Mouse (Mus musculus) heart, embryonic 10.5 days (tissue): ENCODE measurements around the gene Nfic. TPM values are rescaled to one million over a fixed set of nuclear protein-coding genes. Genes with fewer than 3 reads are reported as not detected.

Experiments used
- DNase-seq: peaks from one replicate; pipeline ENCODE4 v3.0.0-alpha.2; 2017; ENCODE audit warnings: low spot score
- H3K27ac ChIP-seq: fragments of 300-500 bp; sonication (generic); 2 replicates; pipeline ENCODE4 v1.5.1; 2016; ENCODE audit warnings: mild to moderate bottlenecking
- H3K27me3 ChIP-seq: fragments of 300-500 bp; sonication (generic); 2 replicates; pipeline ENCODE4 v1.6.1; 2016; ENCODE audit warnings: mild to moderate bottlenecking; ENCODE audit not compliant: poor library complexity, insufficient read depth, severe bottlenecking
- H3K36me3 ChIP-seq: fragments of 300-500 bp; sonication (generic); 2 replicates; pipeline ENCODE4 v1.6.1; 2016; ENCODE audit warnings: mild to moderate bottlenecking, moderate library complexity
- H3K4me1 ChIP-seq: fragments of 300-500 bp; sonication (generic); 2 replicates; pipeline ENCODE4 v1.6.1; 2016; ENCODE audit warnings: mild to moderate bottlenecking
- H3K4me3 ChIP-seq: fragments of 300-500 bp; sonication (generic); 2 replicates; pipeline ENCODE4 v1.5.1; 2016; ENCODE audit warnings: mild to moderate bottlenecking, moderate library complexity
- H3K9me3 ChIP-seq: fragments of 300-500 bp; sonication (generic); 2 replicates; pipeline ENCODE4 v1.6.1; 2016; ENCODE audit warnings: mild to moderate bottlenecking, moderate library complexity
- WGBS: fragments of 180-500 bp; shearing (Covaris S2); methylation state at CpG from one replicate; pipeline ENCODE4 v1.1.7; 2016; 5-methylcytosine and 5-hydroxymethylcytosine counted together
- polyA plus RNA-seq: library from polyadenylated mRNA; unstranded; fragments of >200 nt; fragmentation: Nextera tagmentation; extraction: Ambion mirVana; gene quantifications from 2 replicates; pipeline ENCODE4 v1.2.1, GENCODE M21; 2016

Nfic gene
- polyA plus RNA-seq, 1 experiment from 2014 or later: 23.0 TPM

GRCm38 (mm10) chr10:81462917-81463316, 7.5 kb upstream of the Nfic start:
- Histone ChIP-seq H3K4me3 (no peak overlapping the region), H3K27me3 (peaks cover 98% of the 10 kb centered on the region), H3K27ac (no peak overlapping the region), H3K36me3 (no peaks in the 10 kb centered on the region), H3K9me3 (no peaks in the 10 kb centered on the region), H3K4me1 (peaks cover 21% of the 10 kb centered on the region)
- peak; percentile 70 for DNase-seq
- WGBS: 72% methylated on average over 7 of the region's 7 CpGs

DNA sequence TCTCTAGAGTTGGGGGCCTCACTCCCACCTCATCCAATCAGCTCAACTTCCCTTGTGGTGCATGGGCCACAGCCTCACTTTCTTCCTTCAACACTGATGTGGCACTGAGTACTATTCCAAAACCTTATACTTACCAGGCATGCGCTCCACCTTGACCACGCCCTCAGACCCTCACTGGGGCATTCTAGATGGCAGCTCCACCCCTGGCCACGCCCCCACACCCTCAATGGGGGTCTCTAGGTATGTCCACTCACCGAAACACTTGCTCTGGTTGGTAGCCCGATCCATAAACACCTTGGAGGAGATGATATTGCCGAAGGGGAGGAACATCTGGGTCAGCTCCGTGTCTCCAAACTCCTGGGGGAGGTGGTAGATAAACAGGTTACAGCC, 7.0 kb upstream of the Nfic start:
- H3K36me3 ChIP-seq: no peaks in the 10 kb centered on the region
- 39% methylated on average over 7 of the region's 7 CpGs for WGBS
- peak overlapping the region; percentile 12; the same call in 1 of the 2 replicates for H3K4me3 ChIP-seq
- DNase-seq: no peak
- H3K4me1 ChIP-seq: peaks cover 21% of the 10 kb centered on the region
- H3K27me3 ChIP-seq: peaks cover 98% of the 10 kb centered on the region
- no peaks in the 10 kb centered on the region for H3K9me3 ChIP-seq
- H3K27ac ChIP-seq: no peak overlapping the region

DNA sequence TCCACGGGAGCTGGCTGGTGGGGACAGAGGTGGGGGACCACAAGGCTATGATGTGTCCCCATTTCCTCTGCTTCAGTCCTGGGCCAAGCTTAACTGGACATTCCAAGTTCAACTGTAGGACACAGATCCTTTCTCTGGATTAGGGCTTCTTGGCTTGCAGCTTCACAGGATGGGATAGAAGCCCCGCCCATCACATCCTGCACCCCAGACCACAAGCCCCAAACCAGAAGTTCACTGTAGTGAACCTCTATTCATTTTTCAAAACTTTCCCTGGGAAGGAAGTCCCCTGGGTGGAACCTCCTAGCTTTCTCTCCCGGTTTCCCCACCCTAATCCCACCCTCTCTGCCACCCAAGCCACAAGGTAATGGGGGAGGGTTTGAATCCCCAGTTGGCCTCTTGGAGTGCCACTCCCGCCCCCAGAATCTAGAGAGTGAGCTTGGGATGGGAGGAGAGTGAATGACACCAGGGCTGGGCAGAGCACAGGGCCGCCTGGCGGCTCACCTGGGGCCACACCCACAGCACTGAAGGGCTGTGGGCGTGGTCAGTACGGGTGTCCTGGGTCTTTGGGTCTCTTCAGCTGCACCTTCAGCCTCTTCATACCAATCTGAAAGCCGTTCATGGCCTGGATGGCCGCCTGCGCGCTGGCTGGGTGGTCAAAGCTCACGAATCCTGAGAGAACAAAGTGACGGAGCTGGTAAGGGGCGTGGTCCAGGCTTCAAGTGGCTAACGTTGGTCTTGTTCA, 6.4 kb upstream of the Nfic start:
- peaks cover 21% of the 10 kb centered on the region for H3K4me1 ChIP-seq
- peaks cover 98% of the 10 kb centered on the region for H3K27me3 ChIP-seq
- H3K27ac ChIP-seq: no peak overlapping the region
- H3K4me3 ChIP-seq: peak overlapping the region; percentile 12; the same call in 1 of the 2 replicates
- no peaks in the 10 kb centered on the region for H3K36me3 ChIP-seq
- no peaks in the 10 kb centered on the region for H3K9me3 ChIP-seq
- peak; percentile 72 for DNase-seq
- 6% methylated on average over 16 of the region's 16 CpGs for WGBS

DNA sequence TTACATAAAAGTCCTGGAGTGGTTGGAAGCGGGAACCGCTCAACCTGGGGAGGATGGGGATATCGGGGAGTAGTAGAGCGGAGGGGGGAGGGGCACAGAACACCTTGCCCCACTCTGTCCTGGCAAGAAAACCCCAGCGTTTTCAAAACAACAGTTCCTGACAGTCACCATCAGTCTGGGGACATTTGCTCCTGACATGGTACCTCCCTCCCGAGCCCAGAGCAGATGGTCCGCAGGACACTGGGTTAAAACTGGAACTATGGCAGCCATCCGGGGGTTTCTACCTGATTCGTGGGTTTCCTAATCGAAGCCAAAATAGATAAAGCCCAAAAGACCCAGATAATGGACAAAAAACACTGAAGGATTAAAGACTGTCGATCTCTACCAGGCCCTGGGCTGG, 5.5 kb upstream of the Nfic start:
- H3K4me3 ChIP-seq: no peak overlapping the region
- peaks cover 98% of the 10 kb centered on the region for H3K27me3 ChIP-seq
- H3K27ac ChIP-seq: no peak overlapping the region
- WGBS: 36% methylated on average over 11 of the region's 11 CpGs
- no peaks in the 10 kb centered on the region for H3K9me3 ChIP-seq
- H3K36me3 ChIP-seq: no peaks in the 10 kb centered on the region
- H3K4me1 ChIP-seq: peaks cover 21% of the 10 kb centered on the region
- no peak for DNase-seq

DNA sequence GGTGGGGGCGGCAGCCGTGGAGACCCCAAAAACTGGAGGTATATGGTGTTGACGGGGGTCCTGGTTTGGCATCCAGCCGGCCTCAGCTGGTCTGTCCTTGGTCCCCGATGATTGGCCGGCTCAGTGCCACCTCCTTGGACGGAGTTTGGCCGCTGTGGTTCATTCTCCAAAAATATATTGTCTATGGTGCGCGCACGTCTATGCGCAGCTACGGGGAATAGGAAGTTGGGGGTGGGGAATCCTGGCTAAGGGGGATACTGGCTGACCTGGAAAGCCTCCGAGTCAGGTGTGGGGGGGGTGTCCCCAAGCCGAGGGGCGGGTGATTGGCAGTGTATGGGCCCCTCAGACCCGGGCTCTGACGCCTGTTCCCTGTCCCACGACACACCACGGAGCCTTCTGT, 5.0 kb upstream of the Nfic start:
- no peaks in the 10 kb centered on the region for H3K36me3 ChIP-seq
- H3K4me3 ChIP-seq: no peak overlapping the region
- DNase-seq: no peak
- 31% methylated on average over 20 of the region's 20 CpGs for WGBS
- H3K9me3 ChIP-seq: no peaks in the 10 kb centered on the region
- H3K4me1 ChIP-seq: peaks cover 21% of the 10 kb centered on the region
- no peak overlapping the region for H3K27ac ChIP-seq
- peaks cover 98% of the 10 kb centered on the region for H3K27me3 ChIP-seq

DNA sequence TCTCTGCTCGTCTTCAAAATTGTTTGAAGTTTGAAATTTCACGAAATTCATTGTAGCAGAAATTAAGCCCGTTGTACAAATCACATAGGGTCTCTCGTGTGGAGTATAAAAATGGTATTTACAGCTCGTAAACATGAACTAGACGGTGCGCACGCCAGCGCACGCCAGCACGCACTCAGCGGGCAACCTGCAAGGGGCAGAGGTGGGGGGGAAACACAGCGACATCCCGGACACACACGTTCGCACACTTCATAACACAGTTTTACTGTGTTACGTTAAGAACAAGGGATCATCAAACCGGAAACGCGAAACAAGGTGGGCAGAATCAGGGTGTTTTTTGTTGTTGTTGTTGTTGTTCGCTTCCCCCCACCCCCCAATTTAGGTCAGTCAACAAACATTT, 4.0 kb upstream of the Nfic start:
- H3K4me3 ChIP-seq: no peak overlapping the region
- no peak for DNase-seq
- peaks cover 18% of the 10 kb centered on the region for H3K4me1 ChIP-seq
- H3K27ac ChIP-seq: no peak overlapping the region
- H3K9me3 ChIP-seq: no peaks in the 10 kb centered on the region
- H3K36me3 ChIP-seq: no peaks in the 10 kb centered on the region
- 59% methylated on average over 21 of the region's 21 CpGs for WGBS
- peaks cover 98% of the 10 kb centered on the region for H3K27me3 ChIP-seq

DNA sequence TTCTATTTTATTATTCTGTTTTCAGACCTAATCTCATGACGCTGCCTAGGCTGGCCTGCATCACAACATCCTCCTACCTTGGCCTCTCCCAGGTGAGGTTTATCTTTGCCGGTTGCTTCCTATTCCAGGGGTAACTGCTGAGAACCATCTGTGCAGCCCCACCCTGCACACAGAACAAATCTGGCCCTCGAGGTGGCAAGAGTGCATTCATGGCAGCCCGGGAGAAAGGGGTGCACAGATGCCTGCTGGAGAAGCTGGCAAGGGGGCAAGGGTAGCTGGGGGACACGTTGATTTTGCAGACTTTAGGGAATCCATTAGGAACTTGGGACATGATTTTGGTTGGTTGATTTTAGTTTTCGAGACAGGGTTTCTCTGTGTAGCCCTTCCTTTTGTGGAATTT, 2.8 kb upstream of the Nfic start:
- Histone ChIP-seq H3K27me3 (peaks cover 98% of the 10 kb centered on the region), H3K4me1 (peaks cover 12% of the 10 kb centered on the region), H3K27ac (no peak overlapping the region), H3K36me3 (no peaks in the 10 kb centered on the region), H3K4me3 (no peak overlapping the region), H3K9me3 (no peaks in the 10 kb centered on the region)
- 82% methylated on average over 6 of the region's 6 CpGs for WGBS
- DNase-seq: peak; percentile 71

- Histone ChIP-seq H3K27ac (no peak overlapping the region), H3K36me3 (no peaks in the 10 kb centered on the region), H3K27me3 (peaks cover 98% of the 10 kb centered on the region), H3K4me3 (no peak overlapping the region), H3K9me3 (no peaks in the 10 kb centered on the region), H3K4me1 (peaks cover 18% of the 10 kb centered on the region)
- 83% methylated on average over 8 of the region's 8 CpGs for WGBS
- DNase-seq: no peak
Observed at GRCm38 (mm10) chr10:81457624-81458023, 2.2 kb upstream of the Nfic start.

DNA sequence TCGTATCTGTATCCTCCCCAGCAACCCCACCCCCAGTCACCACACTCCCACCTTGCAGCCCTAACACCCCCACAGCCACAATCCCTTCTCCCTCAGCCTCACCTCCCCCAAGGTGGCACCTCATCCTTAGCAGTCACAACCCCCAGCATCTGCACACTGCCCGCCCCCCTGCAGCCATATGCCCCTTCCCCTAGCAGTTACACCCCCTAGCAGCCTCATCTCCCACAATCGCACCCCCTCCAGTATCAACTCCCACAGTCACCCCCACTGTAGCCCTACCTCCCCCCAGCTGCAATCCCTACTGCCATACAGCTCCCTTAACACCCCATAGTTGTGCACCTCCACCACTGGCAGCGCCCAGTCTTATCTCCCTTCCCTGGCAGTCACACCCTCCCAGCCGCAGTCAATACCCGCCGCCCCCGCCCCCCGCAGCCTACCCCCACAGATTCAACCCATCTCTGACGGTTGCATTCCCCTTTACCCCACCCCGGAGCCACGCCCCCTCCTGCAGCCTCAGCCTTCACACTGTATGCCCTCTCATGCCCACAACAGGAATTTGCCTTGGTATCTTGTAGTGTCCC, 1.6 kb upstream of the Nfic start:
- WGBS: 46% methylated on average over 12 of the region's 12 CpGs
- H3K36me3 ChIP-seq: no peaks in the 10 kb centered on the region
- DNase-seq: peak; percentile 73
- H3K4me1 ChIP-seq: peaks cover 22% of the 10 kb centered on the region
- H3K9me3 ChIP-seq: no peaks in the 10 kb centered on the region
- H3K4me3 ChIP-seq: no peak overlapping the region
- H3K27me3 ChIP-seq: peaks cover 98% of the 10 kb centered on the region
- H3K27ac ChIP-seq: no peak overlapping the region

DNA sequence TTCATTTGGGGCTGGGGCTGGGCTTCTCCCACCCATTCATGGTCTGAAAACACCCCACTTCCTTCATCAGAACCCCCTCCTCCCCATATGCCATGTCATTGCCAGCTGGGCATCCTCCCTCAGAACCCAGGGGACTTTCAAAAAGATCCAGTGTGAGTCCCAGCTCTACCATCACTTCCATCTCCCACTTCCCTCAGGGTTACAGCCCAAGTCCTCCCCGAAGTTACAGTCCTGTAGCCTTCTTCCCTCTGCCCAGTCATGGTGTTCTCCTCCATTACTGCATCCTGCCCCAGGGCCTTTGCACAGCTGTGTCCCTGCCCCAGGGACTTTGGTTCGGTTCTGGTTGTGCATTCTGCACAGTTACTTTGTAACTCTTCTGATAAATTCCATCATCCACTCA, 1.3 kb downstream of the Nfic start:
- WGBS: 76% methylated on average over 2 of the region's 2 CpGs
- H3K27ac ChIP-seq: no peak overlapping the region
- no peaks in the 10 kb centered on the region for H3K36me3 ChIP-seq
- no peak overlapping the region for H3K4me3 ChIP-seq
- peaks cover 84% of the 10 kb centered on the region for H3K27me3 ChIP-seq
- H3K9me3 ChIP-seq: no peaks in the 10 kb centered on the region
- DNase-seq: no peak
- peaks cover 12% of the 10 kb centered on the region for H3K4me1 ChIP-seq

DNA sequence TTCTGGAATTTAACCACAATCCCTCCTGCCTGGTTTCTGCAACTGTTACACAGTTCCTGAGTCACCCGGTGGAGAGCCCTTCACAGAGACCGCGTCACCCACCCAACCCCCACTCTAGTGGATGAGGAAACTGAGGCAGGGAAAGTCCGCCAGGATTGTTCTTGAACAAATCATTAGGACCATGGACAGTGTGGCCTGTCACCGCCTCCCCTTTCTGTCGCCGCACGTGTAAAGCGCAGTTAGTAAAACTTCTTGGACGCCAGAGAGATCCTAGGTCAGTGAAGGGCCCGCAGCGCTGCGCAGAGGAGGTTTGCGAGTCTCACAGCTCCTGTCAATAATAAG, 2.5 kb downstream of the Nfic start:
- Histone ChIP-seq H3K27me3 (peaks cover 74% of the 10 kb centered on the region), H3K36me3 (no peaks in the 10 kb centered on the region), H3K4me3 (peak overlapping the region; percentile 23), H3K9me3 (no peaks in the 10 kb centered on the region), H3K27ac (no peak overlapping the region), H3K4me1 (peaks cover 12% of the 10 kb centered on the region)
- no peak for DNase-seq
- WGBS: 4% methylated on average over 14 of the region's 14 CpGs

DNA sequence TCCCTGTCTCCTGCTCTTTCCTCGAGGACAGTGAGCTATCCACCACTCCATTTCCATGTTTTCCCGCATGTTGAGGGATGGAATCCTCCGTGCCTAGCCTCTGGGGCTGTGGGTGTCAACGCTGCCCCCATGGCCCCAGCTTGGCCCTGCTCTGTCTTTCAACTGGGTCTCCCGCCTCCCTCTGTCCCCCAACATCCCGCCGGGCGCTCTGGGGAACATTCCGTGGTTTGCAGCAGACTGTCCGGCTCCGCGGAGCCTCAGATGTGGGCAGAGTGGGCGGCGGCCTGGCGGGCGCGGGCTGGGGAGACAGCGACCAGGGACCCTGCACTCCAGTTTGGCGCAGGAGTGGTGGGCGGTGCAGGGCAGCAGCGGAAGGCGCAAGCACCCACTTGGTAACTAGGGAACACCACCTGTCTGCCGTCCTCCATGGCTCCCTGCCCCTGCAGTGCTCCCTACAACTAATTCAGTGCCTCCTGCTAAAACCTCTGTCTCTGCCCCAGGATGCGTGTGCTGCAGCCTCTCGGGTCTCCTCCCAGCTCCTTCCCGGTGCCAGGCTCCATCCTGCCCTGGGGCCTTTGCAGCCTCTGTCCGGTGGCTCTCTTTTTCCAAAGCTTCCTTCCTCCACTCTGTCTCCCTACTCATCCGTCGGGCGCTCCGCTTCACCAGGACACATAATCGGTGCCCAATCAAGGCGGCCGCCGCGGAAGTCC, 3.0 kb downstream of the Nfic start:
- peak overlapping the region; percentile 23 for H3K4me3 ChIP-seq
- no peaks in the 10 kb centered on the region for H3K9me3 ChIP-seq
- no peak overlapping the region for H3K27ac ChIP-seq
- 10% methylated on average over 36 of the region's 36 CpGs for WGBS
- H3K27me3 ChIP-seq: peaks cover 69% of the 10 kb centered on the region
- DNase-seq: no peak
- peaks cover 12% of the 10 kb centered on the region for H3K4me1 ChIP-seq
- H3K36me3 ChIP-seq: no peaks in the 10 kb centered on the region

DNA sequence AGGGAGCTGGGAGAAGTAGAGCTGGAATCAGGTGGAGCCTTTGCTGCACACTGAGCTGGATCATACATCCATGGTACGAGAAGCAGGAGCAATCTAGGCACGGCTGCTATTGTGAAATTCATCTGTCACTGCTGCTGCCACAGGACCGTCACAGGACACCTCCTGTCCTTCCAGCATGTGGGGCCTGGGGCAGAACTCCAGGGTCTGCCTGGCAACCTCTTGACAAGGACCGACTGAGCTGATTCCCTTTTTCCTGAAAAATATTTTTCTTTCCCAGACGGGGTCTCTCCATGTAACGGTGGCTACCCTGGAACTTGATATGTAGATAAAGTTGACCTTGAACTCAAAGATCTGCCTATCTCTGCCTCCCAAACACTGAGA, 4.1 kb downstream of the Nfic start:
- Histone ChIP-seq H3K9me3 (no peaks in the 10 kb centered on the region), H3K36me3 (no peaks in the 10 kb centered on the region), H3K4me3 (no peak overlapping the region), H3K27ac (no peak overlapping the region), H3K4me1 (peaks cover 12% of the 10 kb centered on the region), H3K27me3 (peaks cover 58% of the 10 kb centered on the region)
- no peak for DNase-seq
- WGBS: 53% methylated on average over 6 of the region's 6 CpGs
